Mouse (Mus musculus) gastrocnemius, adult 8-10 months (tissue): ENCODE results near the gene Usp48. TPM values are rescaled to one million over a fixed set of nuclear protein-coding genes. Genes with fewer than 3 reads are reported as not detected.

ENCODE experiments used
- DNase-seq, 2 experiments: peaks; one replicate each; pipeline ENCODE4 v3.0.0; 2022; ENCODE audit warnings: low spot score in 2 of 2
- total RNA-seq, 4 experiments: library from RNA; stranded (reverse); gene quantifications; 2 replicates each; pipeline ENCODE4 v1.2.4; 2022

Gene Usp48
- total RNA-seq, 4 experiments from 2014 or later: 23.5 to 28.6 (median 24.9) TPM

DNA sequence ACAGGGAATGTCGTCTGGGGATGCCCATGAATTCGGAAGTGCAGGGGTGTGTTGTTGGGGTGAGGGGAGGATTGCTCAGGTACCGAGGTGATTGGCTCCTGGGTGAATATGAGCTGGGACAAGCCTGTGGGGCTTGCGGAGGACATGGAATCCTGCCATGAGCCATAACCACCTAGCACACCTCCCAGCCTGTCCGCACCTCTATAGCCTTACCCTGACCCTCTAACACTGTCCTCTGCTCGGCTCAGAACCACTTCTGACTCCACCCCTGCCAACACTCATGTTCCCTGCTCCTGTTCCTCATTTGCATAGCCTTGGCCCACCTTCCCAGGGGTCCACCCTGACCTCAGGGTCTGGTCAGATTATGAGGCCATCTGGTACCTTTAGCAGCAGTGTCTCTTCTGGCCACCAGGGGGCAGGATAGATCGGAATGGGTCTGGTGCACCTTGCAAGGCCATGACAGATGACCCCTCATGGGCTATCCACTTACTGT lies 89.5 kb downstream of the Usp48 start:
- no peak for DNase-seq

GRCm38 (mm10) chr4:137684830-137685343 lies 91.3 kb downstream of the Usp48 start:
- DNase-seq: no peak

DNA sequence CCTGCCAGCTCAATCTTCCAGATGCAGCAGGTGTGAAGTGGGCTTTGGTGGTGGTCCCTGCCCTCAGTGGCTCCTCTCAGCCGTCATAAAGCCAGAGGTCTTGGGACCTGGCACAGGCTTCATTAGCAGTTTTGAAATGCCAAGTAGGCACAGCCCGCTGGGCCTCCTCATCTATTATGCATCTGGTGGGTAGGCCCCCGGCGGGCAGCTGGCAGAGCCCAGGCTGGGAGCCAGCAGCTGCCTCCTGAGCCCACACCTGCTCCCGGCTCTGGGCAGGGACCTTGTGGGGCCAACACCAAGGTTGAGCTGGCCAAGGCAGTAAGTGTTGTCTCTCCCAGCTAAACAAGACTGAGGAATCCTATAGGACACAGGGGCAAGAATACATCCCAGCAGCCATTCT lies 92.7 kb downstream of the Usp48 start:
- no peak for DNase-seq

DNA sequence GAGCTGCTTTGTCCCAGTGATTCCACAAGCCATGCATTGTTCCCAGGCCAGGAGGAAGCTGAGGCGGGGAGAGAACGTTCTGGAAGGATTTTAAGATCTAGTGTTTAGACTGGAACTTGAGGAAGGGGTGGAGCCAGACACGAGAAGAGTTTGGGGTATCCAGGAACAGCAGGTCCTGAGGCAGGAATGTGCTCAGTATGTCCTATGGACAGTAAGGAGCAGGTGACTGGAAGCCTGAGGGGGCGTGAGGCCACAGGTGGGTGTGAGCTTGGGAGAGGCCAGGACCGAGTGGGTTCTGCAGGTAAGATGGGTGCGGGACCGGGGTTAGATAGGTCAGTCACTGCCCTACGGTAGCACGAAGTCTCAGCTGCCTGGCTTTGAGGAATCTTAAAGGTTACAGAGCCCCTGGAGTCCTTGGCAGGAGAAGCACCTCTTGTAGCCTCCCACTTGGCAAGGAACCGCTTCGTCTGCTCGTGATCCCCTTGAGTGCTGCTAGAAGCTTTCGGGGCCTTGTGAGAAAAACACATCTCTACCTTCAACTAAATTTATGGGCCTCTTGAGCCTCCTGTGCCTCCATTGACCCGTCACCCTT lies 93.8 kb downstream of the Usp48 start:
- DNase-seq: no peak

- DNase-seq: no peak
Observed at GRCm38 (mm10) chr4:137692107-137692902, 98.8 kb downstream of the Usp48 start.

DNA sequence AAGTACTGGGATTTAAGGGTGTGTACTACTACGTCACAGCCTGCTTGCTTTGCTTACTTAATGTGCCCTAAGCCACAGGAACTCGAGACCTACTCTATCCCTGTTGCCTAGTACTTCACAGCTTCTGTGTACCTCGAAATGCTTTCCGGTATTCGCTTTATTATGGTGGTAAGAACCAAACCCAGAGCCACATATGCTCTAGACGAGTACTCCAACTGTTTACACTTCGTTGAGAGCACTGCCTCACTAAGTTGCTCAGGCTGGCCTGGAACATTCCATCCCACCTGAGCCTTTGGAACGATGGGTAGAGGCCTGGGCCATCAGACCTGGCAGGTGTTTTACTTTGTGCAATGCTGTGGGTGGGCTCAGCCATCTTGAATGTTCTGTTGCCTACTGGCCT lies 101.7 kb downstream of the Usp48 start:
- DNase-seq: no peak

- DNase-seq: no peak
Observed at GRCm38 (mm10) chr4:137695900-137696299, 102.3 kb downstream of the Usp48 start.

DNA sequence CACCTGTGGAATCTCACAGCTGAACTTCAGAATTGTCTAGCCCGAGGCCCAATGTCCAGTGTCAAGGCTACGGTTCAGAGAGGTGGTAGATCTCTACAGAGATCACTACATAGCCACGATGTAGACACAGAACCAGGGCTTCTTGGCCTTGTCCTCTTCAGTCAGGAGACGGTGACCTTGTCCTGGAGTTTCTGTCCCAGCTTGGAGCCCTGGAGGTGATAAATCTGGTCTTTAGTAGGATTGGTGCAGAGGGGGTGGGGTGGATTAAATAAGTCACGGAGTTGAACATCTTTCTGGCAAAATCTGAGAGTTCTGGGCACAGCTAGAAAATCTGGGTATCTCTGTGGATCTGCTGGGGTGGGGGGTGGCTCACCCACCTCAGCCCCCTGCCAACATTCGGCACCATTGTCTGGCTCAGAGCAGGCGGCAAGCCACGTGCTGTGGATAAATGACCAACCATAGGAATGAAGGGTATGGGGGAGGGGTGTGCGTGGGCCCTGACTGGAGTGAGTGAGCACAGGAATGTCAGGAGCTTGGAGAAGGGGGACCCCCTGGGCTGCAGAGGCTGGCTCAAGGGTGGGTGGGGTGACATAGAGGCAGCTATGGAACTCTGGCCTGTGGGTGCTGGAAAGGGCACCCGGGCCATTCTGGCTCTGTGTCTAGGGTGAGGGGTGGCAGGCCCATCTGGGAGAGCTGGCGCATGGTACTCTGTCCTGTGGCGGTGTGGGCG lies 103.8 kb downstream of the Usp48 start:
- no peak for DNase-seq

DNA sequence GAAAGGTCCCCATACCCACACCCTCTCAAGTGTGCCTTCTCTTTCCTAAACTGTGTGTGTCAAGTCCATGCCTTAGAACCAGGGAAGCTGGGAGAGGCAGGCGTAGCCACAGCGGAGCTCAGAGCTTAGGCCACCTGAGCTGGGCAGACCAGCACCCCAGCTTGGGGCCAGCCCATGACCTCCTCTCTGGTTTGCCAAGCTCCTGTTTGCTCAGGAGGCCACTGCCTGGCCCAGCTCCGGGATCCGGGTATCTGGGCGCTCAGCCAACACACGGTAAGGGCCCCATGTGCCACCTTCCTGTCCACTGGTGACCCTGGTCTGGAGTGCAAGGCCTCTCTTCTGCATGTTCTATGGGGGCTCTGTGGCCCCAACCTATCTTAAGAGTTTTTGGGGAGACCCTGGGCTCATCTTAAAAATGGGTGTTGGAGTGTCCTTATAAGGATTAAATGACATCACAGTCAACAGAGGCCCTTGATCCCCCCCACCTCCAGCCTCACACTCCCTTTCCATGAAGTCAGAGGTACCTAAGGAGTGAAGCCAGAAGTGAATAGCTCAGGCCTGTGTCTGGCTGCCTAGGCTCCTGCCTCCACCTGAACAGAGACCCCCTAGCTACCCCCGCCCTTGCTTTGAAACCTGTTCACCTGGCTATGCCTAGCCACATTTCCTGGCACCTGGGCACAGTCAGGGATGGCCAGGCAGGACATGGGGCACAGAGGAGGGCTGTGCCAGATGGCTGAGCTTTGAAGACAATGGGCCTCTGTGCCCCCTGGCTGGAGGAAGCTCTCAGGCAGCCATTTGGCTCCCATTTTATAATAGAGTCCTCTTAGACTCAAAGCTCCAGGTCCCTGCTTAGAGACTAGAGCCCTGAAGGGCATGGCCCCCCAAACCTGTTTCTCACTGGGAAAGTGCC lies 104.8 kb downstream of the Usp48 start:
- DNase-seq: no peak

DNA sequence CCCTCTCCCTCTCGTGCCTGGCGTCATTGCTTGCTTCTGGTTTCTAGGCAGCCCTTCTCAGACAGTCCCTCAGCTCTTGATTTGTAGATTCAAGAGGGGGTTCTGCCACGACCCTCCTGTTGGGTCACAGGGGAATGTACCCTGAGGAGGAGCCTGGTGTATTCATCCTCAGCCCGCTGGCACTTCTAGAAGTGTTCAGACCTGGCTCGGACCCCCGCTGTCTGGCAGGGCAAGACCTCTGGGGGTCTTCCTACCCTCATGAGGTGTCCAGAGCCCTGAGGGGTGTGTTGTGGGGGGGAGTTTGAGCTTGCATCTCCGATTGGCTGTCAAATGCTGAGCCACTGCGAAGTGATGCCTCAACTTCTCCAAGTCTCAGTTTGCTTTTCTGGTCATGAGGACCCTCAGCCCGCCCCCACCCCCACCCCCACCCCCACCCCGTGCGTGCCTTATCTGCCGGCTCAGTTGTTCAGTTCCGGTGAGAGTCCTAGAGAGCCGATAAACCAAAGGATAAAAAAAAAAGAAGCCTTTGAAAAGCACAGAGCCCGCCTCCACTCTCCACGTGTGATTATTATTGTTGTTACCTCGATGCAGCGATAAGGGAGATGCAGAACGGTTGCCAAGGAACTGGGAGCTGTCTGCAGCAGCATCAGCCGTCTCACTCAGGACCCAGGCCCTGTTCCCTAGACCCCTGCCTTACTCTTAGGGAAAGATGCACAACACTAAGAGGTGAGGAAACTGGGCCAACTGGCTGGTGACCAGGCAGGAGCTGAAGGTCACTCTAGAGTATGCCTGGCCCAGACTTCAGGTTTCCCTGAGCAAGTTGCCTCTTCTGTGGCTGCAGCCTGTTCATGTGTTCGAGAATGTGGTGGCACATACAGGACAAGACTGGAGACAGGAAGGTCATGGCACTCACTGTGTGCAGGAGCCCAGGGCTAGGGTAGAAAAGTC lies 106.0 kb downstream of the Usp48 start:
- no peak for DNase-seq

GRCm38 (mm10) chr4:137700960-137701359 lies 107.4 kb downstream of the Usp48 start:
- no peak for DNase-seq

- DNase-seq: no peak
Observed at GRCm38 (mm10) chr4:137703077-137703476, 109.5 kb downstream of the Usp48 start.

DNA sequence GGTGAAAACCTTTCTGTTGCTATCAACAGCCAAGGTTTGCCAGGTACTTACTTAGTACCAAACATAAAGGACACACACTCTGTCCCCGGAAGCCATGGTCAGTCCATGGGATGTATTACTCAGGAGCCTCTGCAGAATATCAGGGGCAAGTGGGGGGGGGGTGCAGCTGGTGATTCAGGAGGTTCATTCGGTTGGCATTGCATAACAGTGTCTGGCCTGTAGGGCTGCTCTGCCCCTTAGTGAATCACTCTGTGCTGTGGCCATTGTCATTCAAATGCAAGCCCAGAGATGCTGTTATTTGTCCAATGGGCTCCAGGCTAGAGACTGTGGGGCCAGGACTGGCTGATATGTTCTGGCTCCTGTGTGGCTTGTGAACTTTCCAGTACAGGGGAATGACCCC lies 111.0 kb downstream of the Usp48 start:
- no peak for DNase-seq

- DNase-seq: no peak
Observed at GRCm38 (mm10) chr4:137705379-137705778, 111.8 kb downstream of the Usp48 start.

GRCm38 (mm10) chr4:137706510-137706909 lies 113.0 kb downstream of the Usp48 start:
- no peak for DNase-seq

- peak; percentile 75 to 85 for DNase-seq
Observed at GRCm38 (mm10) chr4:137707216-137707990, 113.8 kb downstream of the Usp48 start.
